Mouse (Mus musculus) C3H10T1/2 (cell line): ENCODE measurements around the gene Dip2b. TPM values are rescaled to one million over a fixed set of nuclear protein-coding genes. Genes with fewer than 3 reads are reported as not detected.

Source experiments
- polyA plus RNA-seq, 2 experiments: library from polyadenylated mRNA; unstranded; fragments of >200 nt; fragmentation: generic; extraction: Trizol; gene quantifications; one replicate each; pipeline ENCODE4 v1.2.1; 2012; ENCODE audit warnings: missing spikeins in 2 of 2

The Dip2b gene
- 10 to 100 TPM in 1 of 2 experiments, 1 to 10 TPM in 1; 1.5 to 12.1 TPM for polyA plus RNA-seq

DNA sequence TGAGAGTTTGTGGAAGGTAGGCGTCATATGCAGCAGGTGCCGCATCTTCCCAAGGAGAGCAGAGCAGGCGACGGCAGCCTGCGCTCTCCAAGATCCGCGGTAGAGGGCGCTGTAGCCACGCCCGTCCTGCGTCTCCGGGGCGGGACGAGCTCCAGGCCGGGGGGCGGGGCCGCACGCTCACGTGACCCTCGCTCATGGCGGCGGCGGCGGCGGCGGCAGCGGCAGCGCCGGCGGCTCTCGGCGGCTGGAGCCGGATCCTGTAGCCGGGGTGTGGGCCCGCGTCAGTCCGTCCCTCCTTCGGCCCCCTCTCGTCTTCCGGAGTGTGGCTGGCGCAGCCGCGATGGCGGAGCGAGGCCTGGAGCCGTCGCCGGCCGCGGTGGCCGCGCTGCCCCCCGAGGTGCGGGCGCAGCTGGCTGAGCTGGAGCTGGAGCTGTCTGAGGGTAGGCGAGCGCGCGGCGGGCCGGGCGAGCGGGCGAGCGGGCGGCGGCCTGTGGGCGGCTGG lies at the start of gene Dip2b:
Gene Dip2b (plus strand): TSS at position 195 of the 502 bp plus-strand sequence.

GRCm38 (mm10) chr15:100227663-100228534 lies 189.4 kb downstream of the Dip2b start, which contains the start of gene Atf1:
TSS of gene Atf1 (plus strand) at chr15:100227819.

Other genes with a start within 250 kb of the Dip2b start
- 100 to 1,000 TPM in 1 of 2 experiments, 1 to 10 TPM in 1; 8.3 to 132 TPM for gene Lima1, start 163.2 kb upstream of the Dip2b start, polyA plus RNA-seq
- under 1 TPM in 1 of 2 experiments, not detected in 1; 0.01 TPM for gene Fam186a, start 71.6 kb upstream of the Dip2b start, polyA plus RNA-seq
- 1 to 10 TPM in 1 of 2 experiments, under 1 TPM in 1; 0.68 to 3.4 TPM for gene Larp4, start 68.6 kb upstream of the Dip2b start, polyA plus RNA-seq
- gene Atf1, start 189.2 kb downstream of the Dip2b start, polyA plus RNA-seq = 10 to 100 TPM in 1 of 2 experiments, 1 to 10 TPM in 1; 2.3 to 15.4 TPM
- gene Tmprss12, start 242.2 kb downstream of the Dip2b start, polyA plus RNA-seq = not detected